Mouse (Mus musculus): ENCODE data around the gene Gm8122.
"Not testable (repeated sequence)": the region's sequence is repeated elsewhere in the genome, so short reads cannot be mapped to it uniquely, and the experiment has no call there.

DNA sequence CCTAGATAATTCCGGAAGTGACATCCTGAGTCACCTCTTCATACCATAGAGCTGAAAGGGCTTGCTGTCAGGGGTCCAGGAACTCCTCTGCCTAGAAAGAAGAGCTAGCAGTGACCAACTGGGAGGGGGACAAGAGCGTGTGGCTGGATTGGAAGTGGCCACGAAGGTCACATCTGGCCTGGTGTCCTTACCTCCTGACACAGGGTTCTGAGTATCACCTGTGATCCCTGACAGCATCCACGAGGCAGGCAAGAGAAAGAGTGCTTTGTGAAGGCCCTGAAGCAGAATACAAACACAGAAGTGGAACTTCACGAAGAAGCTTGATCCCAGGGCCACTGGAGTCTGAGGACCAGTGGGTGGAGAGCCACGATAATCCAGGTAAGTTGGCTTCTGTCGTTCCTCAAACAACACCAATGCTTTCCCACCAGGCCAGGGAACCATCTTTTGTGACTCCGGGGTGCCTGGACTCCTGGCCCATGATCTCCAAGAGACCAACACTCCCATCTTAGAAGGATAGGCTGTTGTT is 39.9 kb upstream of the Gm8122 start, which contains the start of gene Gm9732:
- not testable (repeated sequence) for TF ChIP-seq POLR2A (IDR thresholded peaks at IDR 0.05; ENCODE audit: borderline replicate concordance, insufficient read depth, low read length); CTCF (IDR thresholded peaks at IDR 0.05; ENCODE audit: borderline replicate concordance, insufficient read depth, low read depth, low read length)
